Mouse (Mus musculus) right cerebral cortex, adult 2 months (tissue): ENCODE data around the gene Olfr914.

Experiments used
- DNase-seq, 2 experiments: peaks; one replicate each; pipeline ENCODE4 v3.0.0; 2021 to 2022; ENCODE audit warnings: low spot score in 2 of 2

Olfr914 gene

GRCm38 (mm10) chr9:38604802-38605201 lies at the start of gene Olfr914:
TSS of gene Olfr914 (plus strand) at chr9:38605102.
- DNase-seq = no peak

- DNase-seq = no peak
These were observed 25.0 kb upstream of the Olfr914 start, which contains the start of gene Olfr912 for GRCm38 (mm10) chr9:38579878-38580277. TSS of gene Olfr912 (plus strand) at chr9:38580178.

- DNase-seq = no peak
These were observed 13.8 kb upstream of the Olfr914 start for GRCm38 (mm10) chr9:38591056-38591455.

- no peak for DNase-seq
These were observed 12.4 kb upstream of the Olfr914 start, which contains the start of gene Olfr913 for GRCm38 (mm10) chr9:38592459-38592858. TSS of gene Olfr913 (plus strand) at chr9:38592759.

- DNase-seq = no peak
These were observed 27.5 kb downstream of the Olfr914 start for GRCm38 (mm10) chr9:38632406-38632805.

GRCm38 (mm10) chr9:38659775-38660174 lies 54.9 kb downstream of the Olfr914 start, which contains the start of gene Olfr916:
TSS of gene Olfr916 (minus strand) at chr9:38659875.
- no peak for DNase-seq
